In genomic region chr5:24472884-24473619, GRCm38 (mm10) we compare ENCODE assay signal across 12 mouse cellular contexts. TPM values are rescaled to one million over a fixed set of nuclear protein-coding genes. Genes with fewer than 3 reads are reported as not detected.
A peak's percentile ranks its signal among the peaks of the same experiment; 100 is the strongest.
DNase-seq lines count a peak whose midpoint lies in the region; ATAC-seq and TF ChIP-seq lines count a peak whose summit lies in the region.
"Had no signal": no experiment of that assay in that cellular context is flagged by ENCODE, and none has a peak within 500 bp of the region (broad histone marks: within the 10 kb centered on the region; RNA-seq: fewer than 3 reads in every experiment).

No protein-coding gene starts in this region.

- H3K27ac ChIP-seq in heart, embryonic 12.5 days (ENCODE audit: poor library complexity, severe bottlenecking) = 0 out of 2 replicates have a peak overlapping the region, but pooled peaks have one; percentile 23
- peak overlapping the region; percentile 90 for H3K27ac ChIP-seq in lung, postnatal 0 days (ENCODE audit: low read length)
- peak overlapping the region; percentile 85 for H3K27ac ChIP-seq in embryonic facial prominence, embryonic 15.5 days (replicated peaks)
- peak overlapping the region; percentile 37; the same call in 1 of the 2 replicates for H3K27ac ChIP-seq in stomach, embryonic 15.5 days
- no peak overlapping the region for H3K27ac ChIP-seq in cerebellum, adult 2 months (ENCODE audit: insufficient read depth, low read length)
- H3K27ac ChIP-seq: kidney, postnatal 0 days; left cerebral cortex, adult 2 months had no signal

- no peaks in the 10 kb centered on the region for H3K9me3 ChIP-seq in heart, embryonic 12.5 days (replicated peaks)
- no peaks in the 10 kb centered on the region for H3K9me3 ChIP-seq in lung, postnatal 0 days (ENCODE audit: low read length)
- H3K9me3 ChIP-seq in embryonic facial prominence, embryonic 15.5 days (replicated peaks) = no peaks in the 10 kb centered on the region
- H3K9me3 ChIP-seq in stomach, embryonic 15.5 days = no peaks in the 10 kb centered on the region

- no peak for ATAC-seq in heart, embryonic 12.5 days (ENCODE audit: insufficient number of reproducible peaks, low FRiP score)
- peak; percentile 31 for ATAC-seq in lung, postnatal 0 days
- ATAC-seq in embryonic facial prominence, embryonic 15.5 days (ENCODE audit: insufficient number of reproducible peaks, low FRiP score, low TSS enrichment, low read depth) = no peak
- no peak for ATAC-seq in stomach, embryonic 15.5 days (ENCODE audit: insufficient read depth, low FRiP score, low read depth)

- intact Hi-C loops in heart, postnatal 25 days (cut with DNase I) = loop anchor here (5.0 kb wide), 1 partner anchor 206 kb away; no protein-coding TSS in a partner anchor

- H3K9ac ChIP-seq in heart, embryonic 12.5 days = peak overlapping the region; percentile 31; the same call in 1 of the 2 replicates
- no peak overlapping the region for H3K9ac ChIP-seq in lung, postnatal 0 days (replicated peaks; ENCODE audit: low read depth)
- H3K9ac ChIP-seq in embryonic facial prominence, embryonic 15.5 days = no peak overlapping the region
- no peak overlapping the region for H3K9ac ChIP-seq in stomach, embryonic 15.5 days

- no peak for DNase-seq in heart, postnatal 25 days (ENCODE audit: low spot score)
- DNase-seq in lung, postnatal 0 days (ENCODE audit: low spot score) = peak; percentile 76
- no peak for DNase-seq in lung, adult 18-20 months
- DNase-seq in cerebellum, postnatal 25 days = no peak
- DNase-seq in cerebellum, adult 2 months = no peak
- DNase-seq: cerebellum, postnatal 36 days had no signal

- peak overlapping the region; percentile 7; the same call in 1 of the 2 replicates for H3K4me3 ChIP-seq in heart, embryonic 12.5 days
- H3K4me3 ChIP-seq in lung, postnatal 0 days (ENCODE audit: low read depth, low read length) = no peak overlapping the region
- no peak overlapping the region for H3K4me3 ChIP-seq in embryonic facial prominence, embryonic 15.5 days (replicated peaks)
- H3K4me3 ChIP-seq in stomach, embryonic 15.5 days (replicated peaks) = no peak overlapping the region
- H3K4me3 ChIP-seq in cerebellum, adult 2 months (replicated peaks; ENCODE audit: insufficient read depth, low read depth, low read length) = no peak overlapping the region
- H3K4me3 ChIP-seq: megakaryocyte, embryonic 14.5 days had no signal

- H3K4me1 ChIP-seq in heart, embryonic 12.5 days (replicated peaks) = peaks cover 48% of the 10 kb centered on the region
- H3K4me1 ChIP-seq in lung, postnatal 0 days (ENCODE audit: insufficient read depth, low read depth, low read length) = peaks cover 5% of the 10 kb centered on the region; the same call in 1 of the 2 replicates
- H3K4me1 ChIP-seq in embryonic facial prominence, embryonic 15.5 days = peaks cover 67% of the 10 kb centered on the region
- H3K4me1 ChIP-seq in stomach, embryonic 15.5 days = peaks cover 31% of the 10 kb centered on the region
- peaks cover 17% of the 10 kb centered on the region for H3K4me1 ChIP-seq in cerebellum, adult 2 months (ENCODE audit: control insufficient read depth, insufficient read depth, low read length)

- peaks cover 19% of the 10 kb centered on the region for H3K36me3 ChIP-seq in heart, embryonic 12.5 days
- peaks cover 10% of the 10 kb centered on the region; the same call in 1 of the 2 replicates for H3K36me3 ChIP-seq in lung, postnatal 0 days (ENCODE audit: insufficient read depth, low read length)
- peaks cover 17% of the 10 kb centered on the region for H3K36me3 ChIP-seq in embryonic facial prominence, embryonic 15.5 days
- peaks cover 6% of the 10 kb centered on the region for H3K36me3 ChIP-seq in stomach, embryonic 15.5 days

- 30% methylated on average over 7 of the region's 7 CpGs for WGBS in heart, embryonic 12.5 days
- WGBS in lung, postnatal 0 days = 55% methylated on average over 6 of the region's 7 CpGs
- WGBS in embryonic facial prominence, embryonic 15.5 days = 34% methylated on average over 7 of the region's 7 CpGs
- 41% methylated on average over 6 of the region's 7 CpGs for WGBS in stomach, embryonic 15.5 days
- WGBS in cerebellum, adult 2 months = 64% methylated on average over 7 of the region's 7 CpGs

- peaks cover 6% of the 10 kb centered on the region; the same call in 1 of the 2 replicates for H3K27me3 ChIP-seq in heart, embryonic 12.5 days (replicated peaks)
- no peaks in the 10 kb centered on the region for H3K27me3 ChIP-seq in lung, postnatal 0 days (replicated peaks; ENCODE audit: insufficient read depth, low read length)
- peaks cover 13% of the 10 kb centered on the region for H3K27me3 ChIP-seq in embryonic facial prominence, embryonic 15.5 days
- no peaks in the 10 kb centered on the region for H3K27me3 ChIP-seq in stomach, embryonic 15.5 days (replicated peaks)
- no peaks in the 10 kb centered on the region for H3K27me3 ChIP-seq in cerebellum, adult 2 months (ENCODE audit: control insufficient read depth, insufficient read depth, low read length)

- TF ChIP-seq EP300 in lung, postnatal 0 days (IDR thresholded peaks at IDR 0.05) = no peak

- no peak for TF ChIP-seq CTCF in lung, postnatal 0 days (IDR thresholded peaks at IDR 0.05)
- TF ChIP-seq CTCF in cerebellum, adult 2 months (IDR thresholded peaks at IDR 0.05; ENCODE audit: borderline replicate concordance, insufficient read depth, low read depth, low read length) = no peak

- no peak for TF ChIP-seq POLR2A in cerebellum, adult 2 months (IDR thresholded peaks at IDR 0.05; ENCODE audit: borderline replicate concordance, insufficient read depth, low read length)

- peak overlapping the region; percentile 38 for H3K4me2 ChIP-seq in heart, embryonic 12.5 days
- peak overlapping the region; percentile 72 for H3K4me2 ChIP-seq in lung, postnatal 0 days (replicated peaks; ENCODE audit: low read depth, low read length)
- peak overlapping the region; percentile 71 for H3K4me2 ChIP-seq in embryonic facial prominence, embryonic 15.5 days (replicated peaks)
- peak overlapping the region; percentile 29 for H3K4me2 ChIP-seq in stomach, embryonic 15.5 days

RNA-seq across cellular contexts. Expression of gene Agap3, which starts 21.1 kb away (rescaled TPM):
- polyA plus RNA-seq in heart, embryonic 12.5 days (2016; fragmentation: Nextera tagmentation; extraction: Ambion mirVana) = 34.9 and 35.2 TPM in 2 replicates
- total RNA-seq in heart, postnatal 25 days (2021) = 10 to 100 TPM; 80.4 to 80.7 TPM
- polyA plus RNA-seq in lung, postnatal 0 days (2015; fragmentation: Nextera tagmentation; extraction: Ambion mirVana) = 44.7 and 51.2 TPM in 2 replicates
- 45.0 and 49.9 TPM in 2 replicates for polyA plus RNA-seq in embryonic facial prominence, embryonic 15.5 days (2015; fragmentation: Nextera tagmentation; extraction: Ambion mirVana)
- 35.9 and 37.7 TPM in 2 replicates for polyA plus RNA-seq in stomach, embryonic 15.5 days (2015; fragmentation: Nextera tagmentation; extraction: Ambion mirVana)
- polyA plus RNA-seq in cerebellum, adult 2 months (2012; rRNA removed) = 402 and 421 TPM in 2 replicates

RNA-seq across cellular contexts. Expression of gene Tmub1, which starts 25.4 kb away (rescaled TPM):
- polyA plus RNA-seq in heart, embryonic 12.5 days (2016; fragmentation: Nextera tagmentation; extraction: Ambion mirVana) = 18.9 and 19.7 TPM in 2 replicates
- total RNA-seq in heart, postnatal 25 days (2021) = 10 to 100 TPM in 1 of 2 experiments, 1 to 10 TPM in 1; 9.1 to 12.0 TPM
- polyA plus RNA-seq in lung, postnatal 0 days (2015; fragmentation: Nextera tagmentation; extraction: Ambion mirVana) = 16.6 and 17.7 TPM in 2 replicates
- 20.5 and 21.4 TPM in 2 replicates for polyA plus RNA-seq in embryonic facial prominence, embryonic 15.5 days (2015; fragmentation: Nextera tagmentation; extraction: Ambion mirVana)
- polyA plus RNA-seq in stomach, embryonic 15.5 days (2015; fragmentation: Nextera tagmentation; extraction: Ambion mirVana) = 22.0 and 22.3 TPM in 2 replicates
- polyA plus RNA-seq in cerebellum, adult 2 months (2012; rRNA removed) = 60.6 and 61.1 TPM in 2 replicates

RNA-seq across cellular contexts. Expression of gene Fastk, which starts 28.0 kb away (rescaled TPM):
- polyA plus RNA-seq in heart, embryonic 12.5 days (2016; fragmentation: Nextera tagmentation; extraction: Ambion mirVana) = 172 and 175 TPM in 2 replicates
- total RNA-seq in heart, postnatal 25 days (2021) = 100 to 1,000 TPM; 275 to 314 TPM
- polyA plus RNA-seq in lung, postnatal 0 days (2015; fragmentation: Nextera tagmentation; extraction: Ambion mirVana) = 58.4 and 65.1 TPM in 2 replicates
- 123 and 135 TPM in 2 replicates for polyA plus RNA-seq in embryonic facial prominence, embryonic 15.5 days (2015; fragmentation: Nextera tagmentation; extraction: Ambion mirVana)
- polyA plus RNA-seq in stomach, embryonic 15.5 days (2015; fragmentation: Nextera tagmentation; extraction: Ambion mirVana) = 98.1 and 103 TPM in 2 replicates
- 246 and 265 TPM in 2 replicates for polyA plus RNA-seq in cerebellum, adult 2 months (2012; rRNA removed)

RNA-seq across cellular contexts. Expression of gene Slc4a2, which starts 49.4 kb away (rescaled TPM):
- 31.1 and 39.4 TPM in 2 replicates for polyA plus RNA-seq in heart, embryonic 12.5 days (2016; fragmentation: Nextera tagmentation; extraction: Ambion mirVana)
- total RNA-seq in heart, postnatal 25 days (2021) = 10 to 100 TPM; 29.7 to 31.3 TPM
- polyA plus RNA-seq in lung, postnatal 0 days (2015; fragmentation: Nextera tagmentation; extraction: Ambion mirVana) = 28.9 and 35.0 TPM in 2 replicates
- 37.6 and 38.9 TPM in 2 replicates for polyA plus RNA-seq in embryonic facial prominence, embryonic 15.5 days (2015; fragmentation: Nextera tagmentation; extraction: Ambion mirVana)
- polyA plus RNA-seq in stomach, embryonic 15.5 days (2015; fragmentation: Nextera tagmentation; extraction: Ambion mirVana) = 38.8 and 44.6 TPM in 2 replicates
- 81.3 and 88.0 TPM in 2 replicates for polyA plus RNA-seq in cerebellum, adult 2 months (2012; rRNA removed)

RNA-seq across cellular contexts. Expression of gene Cdk5, which starts 49.7 kb away (rescaled TPM):
- 32.0 and 35.9 TPM in 2 replicates for polyA plus RNA-seq in heart, embryonic 12.5 days (2016; fragmentation: Nextera tagmentation; extraction: Ambion mirVana)
- 10 to 100 TPM; 19.2 to 22.8 TPM for total RNA-seq in heart, postnatal 25 days (2021)
- polyA plus RNA-seq in lung, postnatal 0 days (2015; fragmentation: Nextera tagmentation; extraction: Ambion mirVana) = 31.1 and 31.6 TPM in 2 replicates
- 52.9 and 54.1 TPM in 2 replicates for polyA plus RNA-seq in embryonic facial prominence, embryonic 15.5 days (2015; fragmentation: Nextera tagmentation; extraction: Ambion mirVana)
- 37.3 and 41.2 TPM in 2 replicates for polyA plus RNA-seq in stomach, embryonic 15.5 days (2015; fragmentation: Nextera tagmentation; extraction: Ambion mirVana)
- polyA plus RNA-seq in cerebellum, adult 2 months (2012; rRNA removed) = 221 and 222 TPM in 2 replicates
